In the genomic region with DNA sequence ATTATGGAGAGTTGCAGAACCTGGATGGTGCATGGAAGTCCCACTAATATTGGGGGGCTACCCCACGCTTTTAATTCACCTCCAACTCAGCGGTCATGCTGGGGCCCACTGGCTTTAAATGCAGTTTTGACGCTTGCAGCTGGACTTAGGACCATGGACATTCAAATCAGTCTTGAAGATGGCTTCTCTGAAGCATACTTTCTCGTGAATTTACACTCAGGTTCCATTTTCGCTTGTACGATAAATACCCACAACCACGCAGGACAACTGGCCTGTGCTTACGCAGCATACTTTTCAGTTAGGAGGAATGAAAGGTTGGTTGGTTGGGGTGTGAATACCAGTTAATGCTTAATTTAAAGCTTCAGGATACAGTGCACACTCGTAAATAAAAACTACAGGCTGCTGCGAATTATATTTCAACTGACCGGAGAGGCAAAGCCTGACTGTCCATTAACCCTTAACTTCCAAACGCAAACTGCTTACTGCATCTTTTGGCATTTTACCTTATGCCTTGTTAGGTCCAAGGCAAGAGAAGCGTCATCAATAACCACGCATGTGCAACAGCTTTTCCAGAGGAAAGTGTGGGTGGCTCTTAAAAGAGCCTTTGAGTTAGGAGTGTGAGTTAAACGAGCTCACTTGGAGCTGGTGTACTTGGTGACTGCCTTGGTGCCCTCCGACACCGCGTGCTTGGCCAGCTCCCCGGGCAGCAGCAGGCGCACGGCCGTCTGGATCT, we compare ENCODE assay signal across 1 mouse cellular context.
TF ChIP-seq lines count a peak whose summit lies in the region.

No protein-coding gene starts in this region.

TF ChIP-seq in CH12.LX, 34 proteins besides CTCF, POLR2A, EP300 and RAD21 (continued from another document):
- TF ChIP-seq MEF2A (IDR thresholded peaks at IDR 0.05; ENCODE audit: borderline replicate concordance, low read depth, low read length) (no peak), ETS1 (conservative IDR thresholded peaks at IDR 0.05; ENCODE audit: low read depth, low read length) (0 out of 2 replicates have a peak, but pooled peaks have one; percentile 4), SIN3A (IDR thresholded peaks at IDR 0.05; ENCODE audit: low read length) (0 out of 2 replicates have a peak, but pooled peaks have one; percentile 30), JUN (IDR thresholded peaks at IDR 0.05; ENCODE audit: insufficient read depth, low read depth, low read length) (no peak), MAX (IDR thresholded peaks at IDR 0.05; ENCODE audit: low read length) (no peak; the same call in none of the 2 replicates), ZC3H11A (IDR thresholded peaks at IDR 0.05; ENCODE audit: low read depth, low read length) (no peak), PAX5 (IDR thresholded peaks at IDR 0.05; ENCODE audit: low read length) (no peak), TBP (conservative IDR thresholded peaks at IDR 0.05; ENCODE audit: low read depth, low read length) (peak; percentile 55; the same call in 1 of the 2 replicates), MYC (IDR thresholded peaks at IDR 0.05; ENCODE audit: low read depth, low read length) (no peak; the same call in 1 of the 2 replicates), ZKSCAN1 (IDR thresholded peaks at IDR 0.05; ENCODE audit: borderline replicate concordance, low read depth, low read length) (no peak), MXI1 (IDR thresholded peaks at IDR 0.05; ENCODE audit: low read depth, low read length) (0 out of 2 replicates have a peak, but pooled peaks have one; percentile 37), UBTF (IDR thresholded peaks at IDR 0.05; ENCODE audit: low read depth, low read length) (peak; percentile 87; the same call in 1 of the 2 replicates), CHD2 (IDR thresholded peaks at IDR 0.05; ENCODE audit: low read length) (no peak), MAFK (IDR thresholded peaks at IDR 0.05; ENCODE audit: insufficient replicate concordance, low read length) (no peak), USF2 (conservative IDR thresholded peaks at IDR 0.05; ENCODE audit: low read depth, low read length) (no peak), SMC3 (IDR thresholded peaks at IDR 0.05; ENCODE audit: low read depth, low read length) (no peak), MAZ (IDR thresholded peaks at IDR 0.05; ENCODE audit: low read depth, low read length) (no peak), BHLHE40 (IDR thresholded peaks at IDR 0.05; ENCODE audit: low read depth, low read length) (peak; percentile 2; the same call in 1 of the 2 replicates), NELFE (IDR thresholded peaks at IDR 0.05; ENCODE audit: low read depth, low read length) (peak; percentile 89; the same call in 1 of the 2 replicates), TCF12 (IDR thresholded peaks at IDR 0.05; ENCODE audit: low read depth, low read length) (no peak), NRF1 (IDR thresholded peaks at IDR 0.05; ENCODE audit: low read depth, low read length) (peak; percentile 72), CHD1 (IDR thresholded peaks at IDR 0.05; ENCODE audit: low read depth, low read length) (peak; percentile 73; the same call in 1 of the 2 replicates), POLR2AphosphoS2 (IDR thresholded peaks at IDR 0.05; ENCODE audit: low read depth, low read length) (peak; percentile 98)
